Mouse (Mus musculus) olfactory bulb, adult 2 months (tissue): ENCODE results near the gene Spata6.

ENCODE experiments used
- CTCF ChIP-seq: fragments of 200-500 bp; IDR thresholded peaks from 2 replicates; pipeline ENCODE4 v1.5.1; 2012; ENCODE audit warnings: low read depth, mild to moderate bottlenecking, low read length, moderate library complexity; ENCODE audit not compliant: insufficient read depth
- POLR2A ChIP-seq: fragments of 200-500 bp; IDR thresholded peaks from 2 replicates; pipeline ENCODE4 v1.6.1; 2012; ENCODE audit warnings: mild to moderate bottlenecking, low read depth, low read length, moderate library complexity; ENCODE audit not compliant: insufficient read depth

DNA sequence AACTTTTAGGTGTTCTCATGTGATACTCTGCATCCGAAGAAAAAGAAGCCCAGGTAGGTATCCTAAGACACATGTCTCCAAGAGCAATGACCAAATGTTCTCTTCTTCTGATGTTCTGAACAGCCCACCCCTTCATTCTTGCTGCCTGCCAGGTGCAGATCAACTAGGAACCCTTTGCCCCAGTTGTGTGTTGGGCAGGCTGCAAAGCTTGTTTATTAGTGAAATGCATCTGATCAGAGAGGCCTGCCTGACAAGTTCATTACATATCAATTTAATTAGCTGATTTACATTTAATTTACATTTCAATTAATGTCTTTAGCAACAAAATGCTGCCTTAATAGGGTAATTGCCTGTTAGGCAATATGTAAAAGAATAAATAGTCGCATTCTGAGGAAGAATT lies 33.8 kb upstream of the Spata6 start:
- TF ChIP-seq POLR2A (no peak), CTCF (no peak)
